In genomic region chr3:29136065-29136955, GRCm38 (mm10) we compare ENCODE assay signal across 17 mouse cellular contexts. TPM values are rescaled to one million over a fixed set of nuclear protein-coding genes. Genes with fewer than 3 reads are reported as not detected.
DNase-seq lines count a peak whose midpoint lies in the region; ATAC-seq lines count a peak whose summit lies in the region.
"Had no signal": no experiment of that assay in that cellular context is flagged by ENCODE, and none has a peak within 500 bp of the region (broad histone marks: within the 10 kb centered on the region; RNA-seq: fewer than 3 reads in every experiment).

No protein-coding gene starts in this region.

- H3K36me3 ChIP-seq in hindbrain, embryonic 12.5 days: no peaks in the 10 kb centered on the region
- no peaks in the 10 kb centered on the region for H3K36me3 ChIP-seq in midbrain, embryonic 15.5 days (replicated peaks)
- H3K36me3 ChIP-seq: stomach, embryonic 15.5 days had no signal

- no peak overlapping the region for H3K4me3 ChIP-seq in hindbrain, embryonic 12.5 days
- no peak overlapping the region for H3K4me3 ChIP-seq in midbrain, embryonic 15.5 days
- H3K4me3 ChIP-seq: gastrocnemius, adult 2 months; stomach, embryonic 15.5 days had no signal

- no peaks in the 10 kb centered on the region for H3K9me3 ChIP-seq in hindbrain, embryonic 12.5 days (replicated peaks)
- H3K9me3 ChIP-seq in midbrain, embryonic 15.5 days: no peaks in the 10 kb centered on the region
- H3K9me3 ChIP-seq: stomach, embryonic 15.5 days had no signal

- no peaks in the 10 kb centered on the region for H3K27me3 ChIP-seq in hindbrain, embryonic 12.5 days
- no peaks in the 10 kb centered on the region for H3K27me3 ChIP-seq in midbrain, embryonic 15.5 days (replicated peaks)
- H3K27me3 ChIP-seq: stomach, embryonic 15.5 days had no signal

- peak; percentile 80 for DNase-seq in R1 (ENCODE audit: low read depth, low spot score)
- DNase-seq in embryo, embryonic 11.5 days (ENCODE audit: low read depth, low spot score): peak; percentile 22
- no peak for DNase-seq in thymus, postnatal 14 days
- DNase-seq in layer of hippocampus, adult 18-20 months (ENCODE audit: low spot score in 2 of 2): no peak
- DNase-seq in urinary bladder, adult 18-20 months (ENCODE audit: low spot score in 2 of 2): no peak
- no peak for DNase-seq in ovary, postnatal 14 days (ENCODE audit: low spot score)
- DNase-seq: cerebellum, adult 2 months; gastrocnemius, adult 2 months; kidney, postnatal 25 days had no signal

- H3K4me1 ChIP-seq in hindbrain, embryonic 12.5 days: peaks cover 31% of the 10 kb centered on the region
- H3K4me1 ChIP-seq in midbrain, embryonic 15.5 days: peaks cover 29% of the 10 kb centered on the region
- H3K4me1 ChIP-seq: stomach, embryonic 15.5 days had no signal

- H3K9ac ChIP-seq in hindbrain, embryonic 12.5 days: no peak overlapping the region
- no peak overlapping the region; the same call in 1 of the 2 replicates for H3K9ac ChIP-seq in midbrain, embryonic 15.5 days
- H3K9ac ChIP-seq: liver, embryonic 14.5 days; stomach, embryonic 15.5 days had no signal

- H3K27ac ChIP-seq in hindbrain, embryonic 12.5 days: peak overlapping the region; percentile 40
- peak overlapping the region; percentile 60; the same call in 1 of the 2 replicates for H3K27ac ChIP-seq in midbrain, embryonic 15.5 days
- H3K27ac ChIP-seq: gastrocnemius, adult 2 months; liver, embryonic 14.5 days; stomach, embryonic 15.5 days had no signal

- peak overlapping the region; percentile 38 for H3K4me2 ChIP-seq in hindbrain, embryonic 12.5 days (replicated peaks)
- peak overlapping the region; percentile 20; the same call in 1 of the 2 replicates for H3K4me2 ChIP-seq in midbrain, embryonic 15.5 days
- H3K4me2 ChIP-seq: heart, embryonic 11.5 days; stomach, embryonic 15.5 days had no signal

- peak; percentile 74 for ATAC-seq in hindbrain, embryonic 12.5 days (ENCODE audit: low FRiP score)
- ATAC-seq in midbrain, embryonic 15.5 days (replicated peaks): peak; percentile 48
- ATAC-seq: CD4-positive, CD25-positive, alpha-beta regulatory T cell, adult 4 months had no signal

- WGBS in hindbrain, embryonic 12.5 days: 9% methylated on average over 10 of the region's 10 CpGs
- WGBS in midbrain, embryonic 15.5 days: 9% methylated on average over 10 of the region's 10 CpGs

RNA-seq across cellular contexts. Expression of gene Egfem1, which starts 54.5 kb away (rescaled TPM):
- polyA plus RNA-seq in hindbrain, embryonic 12.5 days (2016; fragmentation: Nextera tagmentation; extraction: Ambion mirVana): 4.9 and 5.1 TPM in 2 replicates
- polyA plus RNA-seq in midbrain, embryonic 15.5 days (2015; fragmentation: Nextera tagmentation; extraction: Ambion mirVana): 7.9 TPM in 2 replicates
- 10 to 100 TPM; 28.9 to 35.3 TPM for total RNA-seq in layer of hippocampus, adult 18-20 months (2021)
- total RNA-seq: neutrophil, adult 5-6 weeks had no signal
- polyA plus RNA-seq: CD4-positive, CD25-positive, alpha-beta regulatory T cell, adult 4 months; urinary bladder, adult 2 months had no signal

Comparison
In these comparisons a context has a peak if more than half of its experiments do, and no peak if none do; other contexts are left out.
1. DNase-seq: peak in R1 (single experiment) and embryo, embryonic 11.5 days (single experiment); none in thymus, postnatal 14 days (single experiment), layer of hippocampus, adult 18-20 months (0 of 2), urinary bladder, adult 18-20 months (0 of 2) and ovary, postnatal 14 days (single experiment).